Mouse (Mus musculus) WW6 (cell line): ENCODE results near the gene Tenm4.

Experiments
- DNase-seq: peaks from one replicate; pipeline ENCODE4 v3.0.0-alpha.2; 2013; ENCODE audit warnings: low read depth, low spot score

Tenm4 gene

GRCm38 (mm10) chr7:96768718-96769117 lies 597.7 kb downstream of the Tenm4 start:
- DNase-seq: no peak

- DNase-seq: peak; percentile 24
Observed at GRCm38 (mm10) chr7:96769784-96770183, 598.7 kb downstream of the Tenm4 start.

GRCm38 (mm10) chr7:96772966-96773365 lies 601.9 kb downstream of the Tenm4 start:
- DNase-seq: no peak

GRCm38 (mm10) chr7:96773585-96774225 lies 602.7 kb downstream of the Tenm4 start:
- DNase-seq: no peak

GRCm38 (mm10) chr7:96775080-96775486 lies 604.0 kb downstream of the Tenm4 start:
- no peak for DNase-seq

- DNase-seq: no peak
Observed at GRCm38 (mm10) chr7:96777938-96778600, 607.0 kb downstream of the Tenm4 start.

- no peak for DNase-seq
Observed at GRCm38 (mm10) chr7:96778601-96778969, 607.5 kb downstream of the Tenm4 start.

- DNase-seq: no peak
Observed at GRCm38 (mm10) chr7:96780556-96780955, 609.5 kb downstream of the Tenm4 start.

GRCm38 (mm10) chr7:96781068-96781467 lies 610.0 kb downstream of the Tenm4 start:
- no peak for DNase-seq

- DNase-seq: no peak
Observed at GRCm38 (mm10) chr7:96782686-96783085, 611.6 kb downstream of the Tenm4 start.

DNA sequence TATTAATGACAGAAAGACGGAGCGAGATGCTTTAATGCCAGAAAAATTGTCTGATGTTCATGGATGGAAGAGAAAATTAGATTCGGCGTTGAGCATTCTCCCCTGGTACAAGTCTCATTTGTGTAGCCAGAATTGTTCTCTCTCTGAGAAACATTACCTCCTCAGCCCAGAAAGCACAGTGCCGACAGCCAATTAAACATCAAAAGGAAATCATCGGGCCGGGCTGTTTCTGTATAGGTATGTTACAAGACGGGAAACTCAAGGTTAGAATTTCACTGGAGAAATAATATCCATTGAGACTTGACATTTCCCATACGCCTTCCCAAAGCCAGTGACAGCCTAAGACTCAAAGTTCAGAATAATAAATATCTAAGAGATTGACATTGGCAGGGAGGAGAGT lies 614.8 kb downstream of the Tenm4 start:
- DNase-seq: no peak

DNA sequence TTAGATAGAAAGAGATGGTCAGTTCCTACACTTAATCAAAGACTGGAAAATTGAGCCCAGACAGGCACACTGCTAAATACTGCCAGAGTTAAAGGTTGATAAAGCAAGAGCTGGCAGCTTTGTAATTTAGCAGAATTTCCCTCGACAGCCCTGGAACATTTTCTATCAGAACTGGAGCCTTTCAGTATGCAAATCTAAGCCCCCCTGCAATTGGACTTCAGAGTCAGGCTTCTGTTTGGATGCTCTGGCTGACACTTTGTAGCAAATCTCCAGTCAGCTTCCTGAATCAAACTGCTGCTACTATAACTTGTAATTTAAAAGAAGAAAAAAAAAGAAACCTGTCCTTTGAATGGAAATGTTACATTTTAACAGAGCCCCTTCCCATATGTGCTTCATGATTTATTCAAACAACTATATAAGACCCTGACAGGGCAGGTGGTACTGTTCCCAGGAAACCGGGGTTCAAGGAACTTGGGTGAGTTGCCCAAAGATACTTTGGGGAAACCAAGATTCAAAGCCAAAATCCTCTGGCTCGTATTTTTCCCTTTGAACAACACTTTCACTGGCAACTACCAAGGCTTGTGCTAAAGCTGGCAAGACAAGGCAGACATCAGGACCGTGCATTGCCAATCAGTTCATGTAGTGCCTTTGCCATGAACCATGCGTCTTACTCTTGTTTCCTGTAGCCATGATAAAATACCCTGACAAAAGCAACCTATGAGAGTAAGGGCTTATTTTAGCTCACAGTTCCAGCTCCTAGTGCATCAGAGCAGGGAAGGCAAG lies 615.4 kb downstream of the Tenm4 start:
- DNase-seq: no peak

- DNase-seq: no peak
Observed at GRCm38 (mm10) chr7:96788135-96788534, 617.1 kb downstream of the Tenm4 start.

DNA sequence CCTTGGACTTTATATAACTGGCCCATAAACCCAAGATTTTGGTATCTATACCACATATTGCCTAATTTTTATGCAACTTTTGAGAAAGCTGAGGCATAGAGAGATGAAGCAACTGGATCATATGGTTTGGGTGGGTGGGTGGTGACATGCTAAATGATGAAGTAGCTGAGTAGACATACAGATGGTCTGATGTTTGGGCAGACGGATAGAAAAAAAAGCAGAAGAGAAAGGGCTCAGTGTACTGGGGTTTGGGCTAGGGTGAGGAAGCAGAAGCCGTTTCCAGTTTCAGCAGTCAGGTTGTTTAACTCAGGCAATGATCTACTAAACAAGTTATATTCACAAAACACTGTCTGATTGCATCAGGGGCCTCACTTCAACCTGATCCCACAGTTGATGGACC lies 619.3 kb downstream of the Tenm4 start:
- no peak for DNase-seq

GRCm38 (mm10) chr7:96792456-96793229 lies 621.6 kb downstream of the Tenm4 start:
- DNase-seq: no peak

- no peak for DNase-seq
Observed at GRCm38 (mm10) chr7:96796033-96796741, 625.1 kb downstream of the Tenm4 start.

GRCm38 (mm10) chr7:96796788-96797485 lies 625.9 kb downstream of the Tenm4 start:
- DNase-seq: no peak

GRCm38 (mm10) chr7:96797716-96798332 lies 626.8 kb downstream of the Tenm4 start:
- no peak for DNase-seq

DNA sequence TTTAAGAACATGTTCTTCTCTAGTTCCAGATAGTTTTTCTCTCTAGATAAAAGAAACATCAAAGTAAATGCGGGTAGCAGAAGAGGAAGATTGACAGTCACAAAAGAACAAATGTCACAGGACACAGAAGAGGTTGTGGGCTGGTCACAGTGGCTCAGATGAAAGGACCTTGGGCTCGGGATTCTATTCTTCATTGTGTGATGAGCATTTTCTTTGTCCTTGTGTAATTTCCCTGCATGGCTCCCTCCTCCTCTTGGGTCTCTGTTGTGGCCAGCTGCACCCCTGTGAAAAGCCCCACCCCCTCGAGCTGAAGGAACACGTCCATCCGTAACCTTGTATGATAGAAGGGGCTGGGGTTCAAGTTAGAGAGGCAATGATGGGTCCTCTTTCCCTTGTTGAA lies 628.8 kb downstream of the Tenm4 start:
- no peak for DNase-seq

- DNase-seq: no peak
Observed at GRCm38 (mm10) chr7:96801368-96801767, 630.3 kb downstream of the Tenm4 start.
